Mouse (Mus musculus): Measurements from ENCODE around the gene Fpr1. TPM values are rescaled to one million over a fixed set of nuclear protein-coding genes. Genes with fewer than 3 reads are reported as not detected.

The Fpr1 gene
- total RNA-seq, 2 experiments from 2014 or later, result not detected

- intact Hi-C loops (cut with DNase I), result loop anchor here (2.0 to 5.0 kb wide), 3 partner anchors 60 to 425 kb away; partner anchors contain the start of genes Lix1 and Lnpep
- peak; percentile 60 to 62 for DNase-seq (ENCODE audit: low spot score in 2 of 2)
Observed at GRCm38 (mm10) chr17:17827658-17828190, 56.0 kb downstream of the Fpr1 start.

DNA sequence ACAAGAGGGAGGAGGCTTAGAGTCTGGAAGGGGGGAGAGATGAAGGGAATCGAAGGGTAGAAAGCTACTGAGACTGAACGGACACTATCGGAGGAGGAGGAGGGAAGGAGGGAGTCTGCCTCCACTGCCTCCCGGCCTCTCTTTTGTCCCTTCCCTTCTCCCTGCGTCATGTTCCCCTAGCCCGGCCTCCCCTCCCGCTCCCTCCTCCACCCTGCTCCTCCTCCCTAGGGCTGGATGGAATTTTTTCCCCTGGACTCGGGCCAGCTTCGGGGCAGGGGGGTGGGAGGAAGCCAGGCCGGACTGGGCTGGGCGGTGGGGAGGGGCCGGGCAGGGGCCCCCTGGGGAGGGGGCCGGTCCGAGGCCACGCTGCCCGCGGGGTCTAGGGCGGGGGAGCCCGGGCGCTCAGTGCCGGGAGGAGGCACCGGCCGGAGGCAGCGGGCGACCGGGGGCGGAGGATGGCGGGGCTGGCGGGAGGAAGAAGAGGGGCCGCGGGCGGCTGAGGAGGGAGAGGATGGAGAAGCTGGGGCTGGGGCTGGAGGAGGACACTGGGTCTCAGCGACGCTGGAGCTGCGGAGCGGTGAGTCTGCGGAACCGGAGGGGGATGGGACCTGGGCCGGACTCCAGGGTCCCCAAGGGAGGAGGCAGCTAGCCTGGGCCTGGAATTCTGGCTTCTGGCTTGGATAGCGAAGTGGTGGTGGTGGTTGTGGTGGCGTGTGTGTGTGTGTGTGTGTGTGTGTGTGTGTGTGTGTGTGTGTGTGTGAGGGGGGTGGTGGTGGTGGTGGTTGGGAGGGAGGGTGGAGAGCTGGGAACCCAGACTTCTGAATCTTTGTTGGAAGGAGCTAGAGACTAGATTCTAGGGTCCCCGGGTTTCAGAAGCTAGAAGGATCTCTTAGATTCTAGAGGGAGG lies 56.7 kb downstream of the Fpr1 start, which contains the start of gene Spaca6:
Spaca6 (plus strand) TSS at position 408 of the 907 bp plus-strand sequence.
- intact Hi-C loops (cut with DNase I), result loop anchor here (1.0 to 5.0 kb wide), 4 partner anchors 11 to 425 kb away; partner anchors contain the start of genes Lix1 and Lnpep
- DNase-seq (ENCODE audit: low spot score in 2 of 2), result peak; percentile 87 to 89

Small RNAs within 50 kb of the gene (microRNA-seq; reads per million reads assigned to microRNA genes)
- gene Gm25927, result not detected
- 18,481 reads per million, percentile 98 among the genes with 10 or more reads in this experiment for gene Mir125a
- gene Mir99b, result 4,457 reads per million, percentile 91 among the genes with 10 or more reads in this experiment
- gene Mirlet7e, result not detected

Other genes starting within 250 kb of the Fpr1 start
- under 1 TPM in 1 of 2 experiments, not detected in 1; 0.18 TPM for gene Vmn2r90, start 180.2 kb downstream of the Fpr1 start, total RNA-seq (2021)
- 100 to 1,000 TPM in 1 of 2 experiments, 10 to 100 TPM in 1; 58.7 to 131 TPM for gene Spaca6, start 56.8 kb downstream of the Fpr1 start, total RNA-seq (2021)
- under 1 TPM; 0.45 to 0.79 TPM for gene Has1, start 28.7 kb downstream of the Fpr1 start, total RNA-seq (2021)
- gene Fpr2, start 3.9 kb upstream of the Fpr1 start, total RNA-seq (2021), result not detected
- gene Fpr3, start 3.9 kb upstream of the Fpr1 start, total RNA-seq (2021), result not detected
- not detected for gene Fpr-rs4, start 137.8 kb upstream of the Fpr1 start, total RNA-seq (2021)
- gene Vmn2r124, start 165.5 kb upstream of the Fpr1 start, total RNA-seq (2021), result under 1 TPM; 0.07 to 0.10 TPM
- not detected for gene Vmn2r91, start 201.1 kb upstream of the Fpr1 start, total RNA-seq (2021)